Mouse (Mus musculus): ENCODE measurements around the gene Npcd.

Gene Npcd

GRCm38 (mm10) chr15:79834130-79834880 lies at the start of gene Npcd, which contains the start of gene Cbx6:
Gene Npcd, minus strand, starts transcription at chr15:79834237.
Gene Cbx6, minus strand, starts transcription at chr15:79834688.
- peak; percentile 100 for DNase-seq

DNA sequence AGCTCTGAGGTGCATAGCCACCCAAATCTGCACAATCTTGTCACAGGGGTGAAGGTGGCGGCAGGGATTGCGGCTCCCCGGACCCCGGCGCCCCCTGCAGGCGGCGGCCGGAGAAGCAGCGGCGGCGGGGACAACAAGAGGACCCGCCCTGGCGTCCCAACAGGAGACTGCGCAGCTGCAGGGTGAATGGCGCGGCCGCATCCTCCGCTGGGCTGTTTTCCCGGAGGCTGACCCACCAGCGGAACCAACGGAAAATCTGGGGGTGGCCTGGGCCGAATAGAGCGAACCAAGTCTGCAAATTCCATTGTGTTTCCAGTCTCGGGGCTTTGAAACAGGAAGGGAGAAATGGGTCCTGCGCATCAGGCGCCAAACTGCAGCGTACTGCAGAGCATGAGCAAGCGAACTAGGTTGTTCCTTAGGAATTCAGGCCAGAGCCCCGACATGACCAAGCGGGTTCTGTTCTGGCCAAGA lies 49.4 kb upstream of the Npcd start:
- DNase-seq: peak; percentile 96

- DNase-seq: peak; percentile 70
Observed at GRCm38 (mm10) chr15:79882623-79883267, 48.7 kb upstream of the Npcd start.

- no peak for DNase-seq
Observed at GRCm38 (mm10) chr15:79880477-79880876, 46.4 kb upstream of the Npcd start.

DNA sequence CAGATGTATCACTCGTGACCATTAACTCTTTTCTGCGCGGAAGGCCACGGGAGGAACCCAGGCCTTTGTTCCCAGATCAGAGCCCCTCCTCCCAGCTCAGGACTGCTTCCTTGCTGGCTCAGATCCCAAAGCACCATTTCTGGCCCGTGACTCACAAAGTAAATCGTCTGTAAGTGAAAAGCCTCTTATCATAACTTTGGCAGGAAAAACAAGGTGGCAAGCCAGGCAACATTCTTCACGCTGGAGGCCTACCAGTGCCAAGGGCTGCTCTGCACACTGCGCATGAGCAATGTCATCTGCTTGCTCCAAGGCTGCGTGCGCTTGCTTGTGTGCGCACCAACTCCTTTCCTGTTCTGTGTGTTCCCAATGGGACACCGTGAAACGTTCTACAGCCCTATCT lies 45.3 kb upstream of the Npcd start:
- DNase-seq: peak; percentile 59

GRCm38 (mm10) chr15:79878725-79879136 lies 44.7 kb upstream of the Npcd start:
- no peak for DNase-seq

- DNase-seq: no peak
Observed at GRCm38 (mm10) chr15:79875261-79875995, 41.4 kb upstream of the Npcd start.

DNA sequence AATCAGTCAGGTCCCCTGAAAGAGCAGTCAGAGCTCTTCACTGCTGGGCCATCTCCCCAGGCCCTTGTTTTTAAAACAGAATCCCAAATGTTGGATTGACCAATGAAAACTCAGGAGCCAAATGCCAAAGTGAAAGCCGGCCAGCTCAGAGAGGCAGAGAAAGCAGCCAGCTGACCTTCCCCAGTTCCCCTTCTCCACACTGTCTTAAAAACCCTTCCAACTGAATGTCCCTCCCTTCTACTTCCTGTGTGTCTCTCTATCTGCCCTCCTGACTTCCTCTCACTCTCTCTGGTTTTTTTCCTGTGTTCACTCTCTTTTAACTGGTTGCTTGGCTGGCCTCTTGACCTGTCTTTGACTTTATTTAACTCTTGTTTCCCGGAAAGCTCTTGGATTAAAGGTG lies 40.0 kb upstream of the Npcd start:
- DNase-seq: no peak

GRCm38 (mm10) chr15:79873545-79873944 lies 39.5 kb upstream of the Npcd start:
- DNase-seq: no peak

DNA sequence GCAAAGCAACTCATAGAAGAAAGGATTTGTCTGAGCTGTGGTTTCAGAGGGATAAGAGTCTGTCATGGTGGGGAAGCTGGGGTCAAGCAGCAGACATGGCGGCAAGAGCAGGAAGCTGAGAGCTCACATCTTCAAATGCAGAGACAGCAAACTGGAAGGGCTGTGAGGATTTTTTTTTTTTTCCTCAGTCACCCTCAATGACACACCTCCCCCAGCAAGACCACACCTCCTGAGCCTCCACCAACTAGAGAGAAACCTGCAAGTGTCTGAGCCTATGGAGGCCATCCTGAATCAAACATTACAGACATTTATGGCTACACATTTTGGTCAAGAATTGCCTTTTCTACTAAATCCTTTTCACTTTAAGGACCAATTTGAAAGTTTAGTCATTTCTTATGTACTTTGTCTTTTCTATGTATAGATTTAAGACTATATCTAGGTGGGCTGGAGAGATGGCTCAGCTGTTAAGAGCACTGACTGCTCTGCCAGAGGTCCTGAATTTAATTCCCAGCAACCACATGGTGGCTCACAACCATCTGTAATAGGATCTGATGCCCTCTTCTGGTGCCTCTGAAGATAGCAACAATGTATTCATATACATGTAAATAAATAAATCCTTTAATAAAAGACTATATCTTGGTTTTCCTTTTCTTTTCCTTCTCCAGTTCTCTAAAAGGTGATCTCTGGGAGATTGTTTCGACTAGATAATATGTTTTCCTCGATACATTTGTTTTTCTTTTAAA lies 33.4 kb upstream of the Npcd start:
- no peak for DNase-seq

- DNase-seq: no peak
Observed at GRCm38 (mm10) chr15:79859821-79860220, 25.8 kb upstream of the Npcd start.

GRCm38 (mm10) chr15:79858979-79859378 lies 24.9 kb upstream of the Npcd start:
- no peak for DNase-seq

DNA sequence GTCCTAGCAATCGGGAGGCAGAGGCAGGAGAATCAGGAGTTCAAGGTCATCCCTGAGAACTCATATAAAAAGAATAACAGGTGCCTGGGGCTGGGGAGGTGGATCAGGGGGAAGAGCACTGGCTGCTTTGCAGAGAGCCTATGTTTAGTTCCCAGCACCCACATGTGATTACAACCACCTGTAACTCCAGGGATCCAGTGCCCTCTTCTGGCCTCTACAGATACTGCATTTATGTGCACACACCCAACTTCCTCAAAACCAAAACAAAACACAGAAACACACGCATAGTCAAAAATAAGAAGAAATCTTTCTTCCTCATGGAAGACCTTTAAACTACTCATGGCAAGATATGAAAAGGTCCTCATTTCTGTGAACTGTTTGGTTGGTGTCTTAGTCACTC lies 16.1 kb upstream of the Npcd start:
- no peak for DNase-seq

DNA sequence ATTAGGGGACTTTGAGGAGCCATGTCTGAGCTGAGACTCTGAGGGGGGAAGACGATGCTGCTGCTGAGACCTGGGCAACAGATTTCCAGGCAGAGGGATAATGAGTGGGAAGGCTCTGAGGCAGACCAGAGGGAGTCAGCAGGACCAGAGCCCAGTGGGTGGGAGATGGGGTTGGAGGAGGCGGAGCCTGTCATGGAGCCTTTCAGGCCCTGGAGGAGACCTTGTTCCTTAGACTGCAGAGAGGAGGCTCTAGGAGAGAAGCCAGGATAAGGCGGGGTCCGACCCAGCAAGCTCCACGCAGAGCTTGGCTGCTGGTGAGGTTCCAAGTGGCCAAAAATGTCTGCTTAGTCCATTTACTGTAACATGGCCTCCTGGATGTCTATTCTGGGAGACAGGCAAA lies 13.1 kb upstream of the Npcd start:
- no peak for DNase-seq

DNA sequence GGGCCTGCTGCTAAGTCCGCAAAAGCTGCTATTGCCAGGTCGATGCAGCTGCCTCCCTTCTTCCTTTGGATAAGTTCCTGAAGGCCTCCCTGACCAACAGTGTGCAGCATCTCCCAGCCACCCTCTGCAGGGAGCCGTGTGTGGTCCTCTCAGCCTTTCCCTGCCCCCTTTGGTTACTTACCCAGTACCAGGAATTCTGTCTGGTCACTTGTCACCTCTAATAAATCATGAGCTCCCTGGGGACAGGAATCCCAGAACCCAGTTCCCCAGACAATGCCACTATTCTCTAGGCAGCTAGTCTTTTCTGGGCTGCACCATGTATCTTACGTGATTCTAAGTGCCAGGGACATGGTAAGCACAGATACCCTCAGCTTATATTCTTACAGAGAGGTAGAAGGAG lies 11.9 kb upstream of the Npcd start:
- no peak for DNase-seq

GRCm38 (mm10) chr15:79842985-79843384 lies 8.9 kb upstream of the Npcd start:
- DNase-seq: no peak

DNA sequence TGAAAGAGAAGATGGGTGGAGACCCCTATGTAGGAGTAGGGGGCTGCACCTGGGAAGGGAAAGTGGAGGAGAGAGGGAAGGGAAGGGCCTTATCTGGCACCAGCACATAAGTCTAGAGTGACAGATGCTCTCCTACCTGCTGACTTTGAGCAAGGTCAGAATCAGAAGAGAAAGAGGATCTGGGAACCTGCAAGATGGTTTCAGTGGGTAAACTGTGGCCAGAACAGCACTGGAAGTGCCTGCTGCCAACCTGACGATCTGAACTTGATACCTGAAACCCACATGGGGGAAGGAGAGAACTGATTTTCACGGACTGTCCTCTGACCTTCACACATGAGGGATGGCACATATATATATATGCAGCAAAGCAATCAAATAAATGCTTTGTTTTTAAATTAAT lies 6.2 kb upstream of the Npcd start:
- no peak for DNase-seq

DNA sequence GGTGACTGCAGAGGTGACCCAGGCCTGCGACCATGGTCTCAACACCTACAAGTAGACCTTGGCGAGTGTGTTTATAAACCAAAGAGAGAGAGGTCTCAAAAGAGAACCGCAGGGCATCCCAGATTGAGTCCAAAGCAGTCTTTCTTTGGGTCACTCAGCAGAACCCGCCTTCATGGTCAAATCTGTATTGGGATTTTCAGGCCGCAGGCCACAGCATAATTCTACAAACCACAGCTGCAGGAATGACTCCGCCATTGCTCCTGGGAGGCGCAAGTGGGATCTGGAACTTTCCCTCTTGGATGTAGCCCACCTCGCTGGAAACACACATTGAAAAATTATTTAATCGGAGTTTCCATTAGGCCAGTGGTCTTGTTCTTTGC lies 834 bp upstream of the Npcd start:
- DNase-seq: no peak

DNA sequence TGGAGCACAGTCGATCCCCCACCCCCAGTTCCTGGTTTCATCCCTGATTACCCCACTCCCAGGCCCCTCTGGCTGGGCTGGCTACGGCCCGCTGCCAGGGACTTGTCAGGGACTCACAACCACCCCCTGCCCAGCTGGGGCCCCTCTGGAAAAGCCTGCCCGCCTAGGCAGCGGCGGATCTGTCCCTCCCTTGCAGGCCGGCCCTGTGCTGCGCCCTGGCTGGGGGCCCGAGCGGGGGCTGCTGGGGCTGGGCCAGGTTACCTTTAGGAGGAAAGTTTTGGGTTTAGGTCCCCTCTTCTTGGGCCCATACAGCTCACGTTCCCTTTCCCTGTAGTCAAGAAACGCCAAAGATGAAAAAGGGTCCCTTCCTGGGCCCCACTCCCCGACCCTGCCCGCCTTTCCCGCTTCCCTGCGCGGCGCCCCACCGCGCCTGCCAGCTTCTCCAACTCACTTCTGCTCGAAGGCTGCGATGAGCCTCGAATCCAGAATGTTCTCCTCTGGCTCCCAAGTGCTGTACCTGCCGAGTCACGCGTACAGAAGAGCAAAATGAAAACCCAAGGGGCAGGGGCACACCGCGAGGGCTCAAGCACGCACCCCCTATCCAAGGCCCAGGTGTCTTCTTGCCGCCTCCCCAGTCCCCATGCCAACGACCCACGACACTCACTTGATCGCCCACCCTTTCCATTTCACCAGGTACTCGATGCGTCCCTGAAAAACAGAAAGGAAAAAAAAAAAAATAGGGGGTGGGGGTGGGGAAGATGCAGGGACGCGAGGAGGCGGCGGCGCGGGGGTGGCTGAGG lies 586 bp downstream of the Npcd start:
- DNase-seq: peak; percentile 49

DNA sequence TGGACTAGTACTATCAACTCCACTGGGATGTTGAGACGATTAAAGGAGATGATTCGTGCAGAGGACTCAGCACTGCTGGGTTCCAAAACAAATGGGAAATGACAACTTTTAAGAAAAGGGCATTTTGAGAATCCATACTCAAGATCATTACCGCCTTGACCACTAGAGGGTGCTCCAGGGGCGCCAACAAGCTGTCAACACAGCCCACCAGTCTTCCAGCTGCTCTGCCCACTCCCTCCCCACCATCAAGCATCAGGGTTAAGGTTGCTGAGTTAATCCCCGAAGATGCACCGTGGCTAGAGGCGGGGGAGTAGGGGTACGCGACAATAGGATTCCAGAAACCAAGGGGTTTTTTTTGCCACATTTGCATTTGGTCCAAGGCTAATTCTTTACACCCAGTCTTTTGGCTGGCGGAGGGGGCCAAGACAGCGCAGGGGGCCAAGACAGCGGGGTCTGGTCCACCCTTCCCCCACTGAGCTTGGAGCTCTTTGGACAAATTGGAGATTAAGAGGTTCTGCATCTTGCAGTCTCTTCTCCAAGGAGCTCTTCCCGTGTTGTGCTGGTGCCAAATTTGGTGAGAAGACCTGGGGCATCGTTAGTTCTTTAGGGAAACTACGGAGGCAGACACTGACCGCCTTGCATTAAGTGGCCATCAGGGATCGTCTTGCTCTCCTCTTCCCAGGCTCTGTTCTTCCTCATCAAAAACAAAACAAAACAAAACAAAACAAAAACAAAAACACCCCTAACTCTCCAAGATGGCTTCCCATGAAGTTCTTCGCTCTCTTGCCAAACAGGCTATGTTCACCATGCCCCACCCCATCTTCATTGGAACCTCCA lies 1.8 kb downstream of the Npcd start:
- peak; percentile 87 for DNase-seq

GRCm38 (mm10) chr15:79830388-79830787 lies 3.6 kb downstream of the Npcd start:
- peak; percentile 76 for DNase-seq

Measured in right cerebral cortex, postnatal 4 days (tissue).